9 mouse cellular contexts compared by ENCODE assay signal in genomic region chr8:91804403-91805253, GRCm38 (mm10). TPM values are rescaled to one million over a fixed set of nuclear protein-coding genes. Genes with fewer than 3 reads are reported as not detected.
DNase-seq lines count a peak whose midpoint lies in the region; ATAC-seq and TF ChIP-seq lines count a peak whose summit lies in the region.
"Had no signal": no experiment of that assay in that cellular context is flagged by ENCODE, and none has a peak within 500 bp of the region (broad histone marks: within the 10 kb centered on the region; RNA-seq: fewer than 3 reads in every experiment).

No protein-coding gene starts in this region.

- no peak for TF ChIP-seq CTCF in E14TG2a.4 (conservative IDR thresholded peaks at IDR 0.05; ENCODE audit: low read length)

- H3K9me3 ChIP-seq in E14TG2a.4 (ENCODE audit: low read length): peaks cover 7% of the 10 kb centered on the region; the same call in 1 of the 2 replicates
- no peaks in the 10 kb centered on the region for H3K9me3 ChIP-seq in hindbrain, embryonic 13.5 days

- DNase-seq in ZHBTc4 (ENCODE audit: low read depth, low spot score): peak; percentile 56
- DNase-seq in lung, postnatal 36 days: peak; percentile 20
- DNase-seq in ovary, postnatal 36 days (ENCODE audit: low spot score): no peak
- DNase-seq in cerebellum, postnatal 4 days (ENCODE audit: low spot score in 2 of 2): no peak
- no peak for DNase-seq in left cerebral cortex, adult 11 months (ENCODE audit: low spot score)
- DNase-seq: gastrocnemius, postnatal 14 days had no signal

- H3K4me3 ChIP-seq in E14TG2a.4 (replicated peaks; ENCODE audit: low read length): peak overlapping the region; percentile 53; the same call in 1 of the 2 replicates
- H3K4me3 ChIP-seq in hindbrain, embryonic 13.5 days: peak overlapping the region; percentile 34

- WGBS in hindbrain, embryonic 13.5 days: 2% methylated on average over 36 of the region's 36 CpGs

- H3K27me3 ChIP-seq in E14TG2a.4 (ENCODE audit: insufficient read depth, low read length): peaks cover 94% of the 10 kb centered on the region
- peaks cover 82% of the 10 kb centered on the region for H3K27me3 ChIP-seq in hindbrain, embryonic 13.5 days

- H3K4me2 ChIP-seq in hindbrain, embryonic 13.5 days: peak overlapping the region; percentile 66

- peak overlapping the region; percentile 67 for H3K9ac ChIP-seq in hindbrain, embryonic 13.5 days

- peak overlapping the region; percentile 83 for H3K27ac ChIP-seq in hindbrain, embryonic 13.5 days

- no peak for ATAC-seq in hindbrain, embryonic 13.5 days (ENCODE audit: low FRiP score)
- no peak for ATAC-seq in erythroblast, adult 5-6 weeks (replicated peaks; ENCODE audit: low FRiP score, poor library complexity, severe bottlenecking)

- no peaks in the 10 kb centered on the region for H3K36me3 ChIP-seq in E14TG2a.4 (ENCODE audit: insufficient read depth, low read length)
- no peaks in the 10 kb centered on the region for H3K36me3 ChIP-seq in hindbrain, embryonic 13.5 days

- H3K4me1 ChIP-seq in E14TG2a.4 (replicated peaks; ENCODE audit: low read depth, low read length): peaks cover 54% of the 10 kb centered on the region
- peaks cover 71% of the 10 kb centered on the region for H3K4me1 ChIP-seq in hindbrain, embryonic 13.5 days (replicated peaks)

RNA-seq across cellular contexts. Expression of gene Irx3, which starts 2.8 kb away (rescaled TPM):
- 20.4 and 23.6 TPM in 2 replicates for polyA plus RNA-seq in hindbrain, embryonic 13.5 days (2015; fragmentation: Nextera tagmentation; extraction: Ambion mirVana)
- not detected in 2 replicates for total RNA-seq in erythroblast, adult 5-6 weeks (2015; ENCODE audit: low replicate concordance)
- total RNA-seq in erythroblast, adult 5-6 weeks (2017; ENCODE audit: low replicate concordance): not detected in 2 replicates

Comparison
In these comparisons a context has a peak if more than half of its experiments do, and no peak if none do; other contexts are left out.
1. DNase-seq: peak in ZHBTc4 (single experiment) and lung, postnatal 36 days (single experiment); none in ovary, postnatal 36 days (single experiment), cerebellum, postnatal 4 days (0 of 2) and left cerebral cortex, adult 11 months (single experiment).